Mouse (Mus musculus) lung, postnatal 25 days (tissue): Measurements from ENCODE around the gene Zfp820.
"Not testable (repeated sequence)": the region's sequence is repeated elsewhere in the genome, so short reads cannot be mapped to it uniquely, and the experiment has no call there.

ENCODE experiments used
- DNase-seq: peaks from one replicate; pipeline ENCODE4 v3.0.0; 2022; ENCODE audit warnings: low spot score

Zfp820 gene

GRCm38 (mm10) chr17:21845545-21846321, at the start of gene Zfp820:
Gene Zfp820 (minus strand): TSS chr17:21845772.
- peak; percentile 87 for DNase-seq

GRCm38 (mm10) chr17:21871256-21871655, 25.7 kb upstream of the Zfp820 start:
- no peak for DNase-seq

- DNase-seq, result not testable (repeated sequence)
These were observed 680 bp upstream of the Zfp820 start for GRCm38 (mm10) chr17:21846322-21846582.

- peak; percentile 1 for DNase-seq
These were observed 7.1 kb downstream of the Zfp820 start for GRCm38 (mm10) chr17:21838510-21838909.

- DNase-seq, result not testable (repeated sequence)
These were observed 44.2 kb downstream of the Zfp820 start for GRCm38 (mm10) chr17:21801373-21801772.

- no peak for DNase-seq
These were observed 53.3 kb downstream of the Zfp820 start for GRCm38 (mm10) chr17:21792256-21792655.

- DNase-seq, result no peak
These were observed 75.2 kb downstream of the Zfp820 start for GRCm38 (mm10) chr17:21770336-21770735.
